Mouse (Mus musculus): ENCODE results near the gene Sdc4. TPM values are rescaled to one million over a fixed set of nuclear protein-coding genes. Genes with fewer than 3 reads are reported as not detected.

Sdc4 gene
- 14.1 to 26.0 TPM (median 16.6 TPM) in 3 replicates for total RNA-seq (2017)

DNA sequence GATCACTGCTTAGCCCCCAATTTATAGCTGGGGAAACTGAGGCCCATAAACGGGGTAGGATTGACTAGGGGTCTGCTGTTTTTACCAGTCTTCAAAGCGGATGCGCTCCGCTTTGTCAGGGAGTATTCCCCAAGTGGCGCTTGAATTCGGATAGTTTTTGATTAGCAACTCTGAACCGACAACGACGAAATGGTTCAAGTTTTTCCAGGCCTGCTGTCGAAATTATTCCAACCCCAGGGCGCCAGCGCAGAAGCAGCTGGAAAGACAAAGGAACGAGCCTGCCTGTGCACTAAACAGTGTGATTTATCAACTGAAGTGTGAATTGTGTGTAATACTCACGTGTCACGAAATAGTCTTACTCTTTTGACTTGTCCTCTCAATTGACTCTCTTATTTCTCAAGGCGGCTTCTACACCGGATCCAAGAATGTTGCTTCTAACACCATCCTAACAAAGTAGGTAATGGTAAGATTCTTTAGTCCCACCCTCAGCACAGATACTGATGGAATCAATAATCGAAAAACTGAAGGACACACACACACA lies at the start of gene Sdc4:
Gene Sdc4, minus strand, starts transcription at position 428 of the 541 bp plus-strand sequence.
- ATAC-seq (replicated peaks; ENCODE audit: insufficient number of reproducible peaks, low FRiP score, low TSS enrichment, poor library complexity, severe bottlenecking) = no peak

DNA sequence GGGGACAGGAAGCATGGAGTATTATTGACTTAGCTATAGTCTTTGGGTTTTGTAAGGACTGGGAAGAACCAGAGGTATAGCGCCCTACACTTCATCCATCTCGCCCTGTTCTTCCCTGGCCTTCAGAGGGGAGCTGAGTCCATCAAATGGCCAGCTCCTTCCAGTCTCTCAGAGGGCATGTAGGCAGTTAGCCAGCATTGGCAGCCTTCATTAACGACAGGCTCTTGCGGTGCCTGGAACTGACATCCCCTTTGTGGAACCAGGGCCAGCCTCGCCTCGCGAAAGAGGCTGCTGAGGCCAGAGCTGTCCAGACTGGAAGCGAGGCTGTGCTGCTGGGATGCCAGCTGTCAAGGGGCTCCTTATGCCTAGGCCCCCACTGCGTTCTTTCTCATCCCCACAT lies 44.1 kb upstream of the Sdc4 start:
- no peak for ATAC-seq (replicated peaks; ENCODE audit: insufficient number of reproducible peaks, low FRiP score, low TSS enrichment, poor library complexity, severe bottlenecking)

DNA sequence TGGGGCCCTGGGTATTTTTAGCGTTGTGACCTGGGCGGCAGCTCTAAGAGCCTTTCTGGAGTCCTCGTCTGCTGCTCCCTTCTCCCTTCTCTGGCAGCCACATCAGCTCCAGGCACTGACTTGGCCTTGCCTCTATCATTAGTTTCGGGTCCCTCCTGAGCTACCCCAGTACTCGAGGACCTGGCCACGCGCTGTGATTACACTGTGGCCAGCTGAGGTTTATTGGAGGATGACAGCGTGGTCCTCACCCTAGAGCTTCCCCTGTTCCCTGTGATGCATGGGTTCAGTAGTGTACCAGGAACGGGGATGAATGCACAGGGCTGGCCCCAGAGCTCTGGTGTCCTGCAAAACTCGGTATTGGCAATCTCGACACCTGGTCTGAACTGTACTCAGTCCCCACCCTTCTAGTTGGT lies 43.4 kb upstream of the Sdc4 start:
- no peak for ATAC-seq (replicated peaks; ENCODE audit: insufficient number of reproducible peaks, low FRiP score, low TSS enrichment, poor library complexity, severe bottlenecking)

DNA sequence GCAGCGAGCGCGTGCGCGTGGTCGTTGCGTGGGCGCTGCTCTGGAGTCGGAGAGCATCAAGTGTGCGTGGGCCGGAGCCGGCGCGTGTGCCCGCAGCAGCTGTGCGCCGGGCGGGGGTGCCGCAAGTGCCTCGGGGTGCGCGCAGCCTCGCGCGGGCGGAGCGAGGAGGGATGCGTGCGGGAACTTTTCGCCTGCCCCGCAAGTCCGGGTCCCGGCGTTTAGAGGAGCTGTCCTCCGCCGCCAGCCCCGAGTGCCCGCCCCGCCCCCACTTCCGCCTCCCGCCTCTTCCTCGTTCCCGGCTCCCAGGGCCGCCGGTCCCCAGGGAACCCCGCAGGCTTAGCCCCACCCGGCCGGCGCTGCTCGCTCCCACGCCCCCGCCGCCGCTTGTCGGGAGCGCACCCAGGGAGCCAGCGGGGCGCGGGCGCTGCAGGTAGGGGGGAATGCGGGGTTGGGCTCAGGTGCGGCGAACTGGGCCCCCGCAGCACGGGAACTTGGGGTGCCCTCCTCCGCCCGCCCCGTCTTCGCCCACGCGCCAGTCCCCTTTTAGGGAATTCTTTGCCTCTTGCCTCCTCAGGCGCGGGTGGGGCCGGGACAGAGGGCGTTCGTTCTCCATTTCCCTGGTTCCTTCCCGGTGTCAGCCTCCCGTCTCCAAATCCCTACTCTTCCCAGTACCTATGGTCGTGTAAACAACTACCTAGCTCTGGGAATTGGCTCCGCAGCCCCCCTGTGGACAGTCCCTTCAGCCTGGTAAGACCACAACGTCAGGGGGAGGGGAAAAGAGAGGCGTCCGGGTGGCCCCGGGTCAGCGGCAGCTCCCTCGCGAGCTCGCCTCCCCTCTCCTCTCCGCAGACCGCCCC lies 42.8 kb upstream of the Sdc4 start:
- ATAC-seq (replicated peaks; ENCODE audit: insufficient number of reproducible peaks, low FRiP score, low TSS enrichment, poor library complexity, severe bottlenecking) = no peak

DNA sequence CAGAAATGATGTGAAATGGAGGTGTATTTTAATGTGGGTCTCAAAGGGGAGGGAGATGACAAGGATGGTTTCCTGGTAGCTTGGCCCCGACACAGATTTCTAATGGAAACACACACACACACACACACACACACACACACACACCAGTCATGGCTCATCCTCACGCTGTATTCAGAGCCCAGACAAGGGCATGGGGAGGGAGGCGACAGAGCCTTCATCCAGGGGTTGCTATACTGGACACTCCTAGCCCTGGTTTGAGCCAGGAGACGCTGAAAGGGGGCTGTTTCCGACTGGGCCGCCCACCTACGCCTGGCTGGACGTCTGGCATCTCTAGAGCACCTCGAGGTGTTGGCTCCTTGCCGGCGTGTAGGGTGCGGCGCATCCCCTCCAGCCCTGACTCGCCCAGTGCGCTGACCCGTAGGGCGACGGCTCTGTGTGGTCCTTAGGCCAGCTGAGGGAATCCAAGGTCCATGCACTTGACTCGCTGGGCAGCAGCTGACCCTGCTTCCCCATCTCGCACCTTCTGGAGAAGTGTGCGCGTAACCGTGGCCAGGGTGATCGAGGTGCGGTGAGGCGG lies 42.1 kb upstream of the Sdc4 start, which contains the start of gene Dbndd2:
Gene Dbndd2, plus strand, starts transcription at position 426 of the 577 bp plus-strand sequence.
- ATAC-seq (replicated peaks; ENCODE audit: insufficient number of reproducible peaks, low FRiP score, low TSS enrichment, poor library complexity, severe bottlenecking) = 0 out of 2 replicates have a peak, but pooled peaks have one; percentile 17

DNA sequence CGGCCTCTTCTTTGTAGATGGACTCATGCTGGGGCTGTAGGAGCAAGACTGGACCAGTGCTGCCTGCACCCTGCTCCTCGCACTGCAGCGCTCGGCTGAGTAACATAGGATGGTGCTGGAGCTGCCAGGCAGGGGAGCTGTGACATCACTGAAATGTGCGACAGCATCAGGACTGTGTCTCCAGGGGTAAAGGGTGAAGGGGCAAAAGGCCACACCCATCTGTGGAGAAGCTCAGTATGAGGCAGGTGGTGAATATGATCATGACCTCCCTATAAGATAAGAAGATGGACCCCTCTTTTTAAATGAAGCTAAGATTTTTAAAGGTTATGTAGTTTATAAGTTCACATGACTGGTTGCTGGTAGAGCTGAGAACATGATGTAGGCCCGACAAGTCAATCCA lies 29.9 kb upstream of the Sdc4 start, which contains the start of gene Trp53tg5:
Gene Trp53tg5, minus strand, starts transcription at position 101 of the 400 bp plus-strand sequence.
- ATAC-seq (replicated peaks; ENCODE audit: insufficient number of reproducible peaks, low FRiP score, low TSS enrichment, poor library complexity, severe bottlenecking) = no peak

DNA sequence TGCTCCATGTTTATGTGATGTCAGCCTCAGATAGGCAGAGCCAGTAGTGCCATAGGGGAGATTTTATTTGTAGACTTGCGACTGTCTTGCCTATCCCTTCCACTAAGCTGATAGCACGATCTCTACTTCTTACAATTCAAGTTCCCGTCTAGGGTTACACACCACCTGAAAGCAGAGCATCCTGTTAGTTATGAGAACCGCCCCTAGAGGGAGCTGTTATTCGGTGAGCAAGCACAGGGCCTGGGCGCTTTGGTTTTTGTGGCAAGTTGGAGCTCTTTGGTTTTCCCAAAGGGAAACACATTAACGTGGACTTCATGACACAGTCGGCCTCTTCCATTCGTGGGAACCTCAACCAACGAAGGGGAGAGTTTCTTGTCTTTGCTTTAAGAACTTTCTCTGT lies 26.6 kb upstream of the Sdc4 start:
- peak; percentile 52; the same call in 1 of the 2 replicates for ATAC-seq (replicated peaks; ENCODE audit: insufficient number of reproducible peaks, low FRiP score, low TSS enrichment, poor library complexity, severe bottlenecking)

DNA sequence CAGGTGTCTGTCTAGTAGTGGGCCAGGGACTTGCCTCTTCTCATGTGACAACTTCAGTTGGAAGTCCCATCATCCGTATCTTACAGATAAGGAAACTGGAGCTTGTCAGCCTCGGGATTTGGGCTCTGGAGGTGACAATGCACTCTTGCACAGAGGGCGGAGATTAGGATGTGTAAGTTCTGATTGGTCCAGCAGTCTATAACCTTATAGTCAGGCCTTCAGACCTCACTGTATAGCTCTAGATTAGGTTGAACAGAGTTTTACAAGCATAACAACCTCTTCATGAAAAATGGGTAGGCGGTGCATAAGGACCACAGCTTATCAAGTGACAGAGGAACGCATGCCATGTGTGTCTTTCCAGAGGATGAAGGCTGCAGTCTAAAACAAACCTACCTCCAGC lies 23.1 kb upstream of the Sdc4 start:
- ATAC-seq (replicated peaks; ENCODE audit: insufficient number of reproducible peaks, low FRiP score, low TSS enrichment, poor library complexity, severe bottlenecking) = no peak

DNA sequence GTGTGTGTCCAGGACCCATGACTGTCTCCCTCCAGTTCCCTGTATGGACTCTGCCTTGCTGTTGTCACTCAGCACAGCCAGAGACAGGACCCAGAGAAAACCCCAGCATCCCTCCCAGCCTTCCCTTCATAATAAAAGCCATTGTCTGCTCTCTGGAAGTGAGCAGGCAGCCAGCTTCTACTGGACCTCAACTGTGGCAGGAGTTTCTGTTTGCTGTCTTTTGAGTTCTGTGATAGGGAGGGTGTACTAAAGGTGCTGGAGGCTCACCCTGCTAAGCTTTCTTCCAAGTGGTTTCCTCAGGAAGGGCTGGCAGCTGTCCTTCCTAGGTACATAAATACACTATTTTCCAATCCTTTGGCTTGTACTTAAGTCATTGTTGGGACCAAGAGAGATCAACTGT lies 21.5 kb upstream of the Sdc4 start:
- ATAC-seq (replicated peaks; ENCODE audit: insufficient number of reproducible peaks, low FRiP score, low TSS enrichment, poor library complexity, severe bottlenecking) = no peak

DNA sequence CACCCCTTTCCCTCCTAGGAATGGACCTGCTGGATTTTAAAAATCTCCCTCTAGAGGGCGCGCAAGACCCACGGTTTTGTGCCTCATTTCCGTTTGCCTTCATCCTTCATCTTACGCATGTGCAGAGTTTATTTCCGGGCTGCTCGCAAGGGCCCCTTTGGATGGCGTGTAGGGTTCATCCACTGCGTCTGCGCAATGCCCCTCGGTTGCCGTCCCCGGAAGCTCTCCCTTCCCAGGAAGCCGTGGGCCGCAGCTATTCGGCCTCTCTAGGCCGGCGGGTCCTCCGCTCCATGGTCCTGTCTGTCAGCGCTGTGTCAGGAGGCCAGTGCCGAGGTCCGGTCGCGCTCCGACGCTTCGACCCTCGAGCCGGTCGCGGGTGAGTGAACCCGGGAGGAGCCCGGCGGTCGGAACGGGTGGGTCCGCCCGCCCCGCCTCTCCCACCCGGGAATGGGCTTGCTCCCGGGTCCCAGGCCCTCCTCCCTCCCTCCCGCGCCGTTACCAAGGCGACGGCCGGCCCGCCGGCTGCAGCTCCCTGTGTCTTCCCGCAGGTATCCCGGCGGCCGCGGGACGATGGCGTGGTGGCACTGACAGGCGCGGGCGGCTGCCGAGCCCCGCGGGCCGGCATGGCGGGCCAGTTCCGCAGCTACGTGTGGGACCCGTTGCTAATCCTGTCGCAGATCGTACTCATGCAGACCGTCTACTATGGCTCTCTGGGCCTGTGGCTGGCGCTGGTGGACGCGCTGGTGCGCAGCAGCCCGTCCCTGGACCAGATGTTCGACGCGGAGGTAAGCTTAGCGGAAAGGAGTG lies 17.3 kb upstream of the Sdc4 start, which contains the start of gene Gm20458:
Gene Gm20458, plus strand, starts transcription at position 223 of the 807 bp plus-strand sequence.
- peak; percentile 98 for ATAC-seq (replicated peaks; ENCODE audit: insufficient number of reproducible peaks, low FRiP score, low TSS enrichment, poor library complexity, severe bottlenecking)

DNA sequence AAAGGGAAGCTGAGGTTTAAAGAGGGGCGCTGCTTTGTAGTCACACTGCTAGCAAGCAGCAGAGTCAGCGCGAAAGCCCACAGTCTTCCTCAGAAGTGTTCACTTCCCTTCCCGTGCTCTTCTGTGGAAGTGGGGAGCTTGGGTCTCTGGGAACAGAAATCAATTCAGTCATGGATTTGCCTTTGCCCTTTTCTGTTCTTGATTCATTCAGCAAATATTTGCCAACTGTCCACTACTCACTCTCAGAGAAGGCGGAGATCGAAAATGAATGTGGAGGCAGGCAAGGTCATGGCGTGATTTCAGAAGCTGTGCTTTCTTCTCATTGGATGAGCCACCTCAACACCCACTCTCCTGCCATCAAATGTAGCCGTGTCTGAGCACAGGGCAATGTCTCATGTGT lies 14.8 kb upstream of the Sdc4 start:
- ATAC-seq (replicated peaks; ENCODE audit: insufficient number of reproducible peaks, low FRiP score, low TSS enrichment, poor library complexity, severe bottlenecking) = no peak

DNA sequence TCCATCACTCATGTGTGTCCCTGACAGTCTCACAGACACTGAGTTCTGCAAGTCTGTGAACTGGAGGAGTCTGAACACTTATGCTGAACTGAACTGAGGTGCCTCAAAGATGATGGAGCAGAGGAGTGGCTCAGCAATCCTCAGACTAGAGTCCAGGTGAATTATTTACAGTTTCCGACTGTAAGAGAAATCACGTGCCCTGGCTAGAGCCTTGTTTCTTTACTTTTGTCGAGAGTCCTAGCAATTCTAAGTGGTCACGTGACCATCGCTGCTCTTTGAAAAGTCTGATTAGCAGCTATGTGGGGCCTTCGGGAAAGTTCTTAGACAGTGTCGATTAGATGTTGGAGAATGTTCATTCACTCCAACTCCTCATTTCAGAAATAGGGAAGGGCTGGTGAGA lies 14.3 kb upstream of the Sdc4 start:
- no peak for ATAC-seq (replicated peaks; ENCODE audit: insufficient number of reproducible peaks, low FRiP score, low TSS enrichment, poor library complexity, severe bottlenecking)

DNA sequence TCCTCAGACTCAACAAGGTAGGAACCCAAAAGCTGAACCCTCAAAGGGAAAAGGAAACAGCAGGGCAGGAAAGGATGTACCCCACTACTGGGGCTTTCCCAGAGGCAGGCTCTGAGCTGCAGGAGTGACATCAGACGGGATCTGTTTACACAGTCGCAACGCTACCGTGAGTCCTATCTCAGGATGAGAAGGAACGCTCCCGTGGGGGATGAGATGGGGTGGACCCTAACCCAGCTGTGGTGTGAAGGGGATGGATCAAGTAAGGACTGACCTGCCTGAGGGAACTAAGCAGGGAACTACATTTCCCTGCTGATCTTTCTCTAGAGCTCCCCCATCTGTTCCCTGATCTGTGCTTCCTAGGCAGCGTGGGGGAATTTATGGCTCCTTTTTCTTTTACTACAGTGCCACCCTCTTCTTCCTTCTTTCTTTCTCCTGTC lies 13.2 kb upstream of the Sdc4 start, which contains the start of gene Sys1:
Gene Sys1, plus strand, starts transcription at position 101 of the 437 bp plus-strand sequence.
- no peak for ATAC-seq (replicated peaks; ENCODE audit: insufficient number of reproducible peaks, low FRiP score, low TSS enrichment, poor library complexity, severe bottlenecking)

DNA sequence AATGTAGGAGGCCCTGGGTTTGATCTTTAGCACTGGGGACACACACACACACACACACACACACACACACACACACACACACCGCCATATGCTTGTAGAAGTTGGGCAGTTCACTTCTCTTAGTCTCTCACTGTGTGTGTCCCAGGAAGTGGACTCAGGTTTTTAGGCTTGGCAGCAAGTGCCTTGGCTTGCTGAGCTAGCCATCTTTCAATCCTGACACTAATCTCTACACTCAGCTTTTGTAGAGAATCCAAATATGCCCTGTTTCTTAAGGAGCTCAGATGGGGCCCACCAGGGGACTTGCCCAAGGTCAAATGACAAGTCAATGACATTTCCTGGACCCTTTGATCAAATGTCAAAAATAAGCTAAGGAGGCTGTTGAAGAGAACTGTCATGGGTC lies 12.7 kb upstream of the Sdc4 start:
- ATAC-seq (replicated peaks; ENCODE audit: insufficient number of reproducible peaks, low FRiP score, low TSS enrichment, poor library complexity, severe bottlenecking) = no peak

DNA sequence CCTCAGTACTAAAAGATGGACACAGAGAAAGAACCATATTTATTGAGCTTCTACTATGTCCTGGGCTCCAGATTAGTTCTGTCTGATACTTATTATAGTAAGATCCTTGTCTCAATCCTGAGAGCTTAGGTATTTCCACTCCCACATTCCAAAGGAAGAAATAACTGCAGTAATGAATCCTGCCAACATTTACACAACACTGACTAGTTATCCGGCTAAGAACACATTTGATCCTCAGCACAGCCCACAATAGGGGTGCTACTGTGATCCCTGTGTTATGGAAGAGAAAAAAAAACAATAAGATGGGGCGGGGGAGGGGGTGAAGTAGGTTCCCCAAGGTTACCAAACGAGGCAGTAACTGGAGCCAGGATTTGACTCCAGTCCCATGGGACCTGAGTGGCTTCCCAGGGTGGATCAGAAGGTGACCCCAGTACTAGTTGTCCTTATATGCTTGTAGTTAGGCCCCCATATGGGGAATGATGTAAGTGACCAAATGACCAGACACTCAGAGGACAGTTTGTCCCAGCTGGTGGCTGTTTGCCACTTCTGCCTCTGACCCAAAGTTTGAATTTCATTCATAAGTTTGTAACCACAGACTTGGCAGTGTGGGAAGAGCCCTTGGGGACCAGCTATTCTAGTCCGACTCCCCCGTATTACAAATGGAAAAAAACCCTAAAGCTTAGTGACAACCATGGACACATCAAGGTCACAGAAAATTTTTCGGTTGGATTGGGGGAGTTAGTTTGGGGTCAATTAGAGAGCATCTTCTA lies 11.9 kb upstream of the Sdc4 start:
- ATAC-seq (replicated peaks; ENCODE audit: insufficient number of reproducible peaks, low FRiP score, low TSS enrichment, poor library complexity, severe bottlenecking) = no peak

DNA sequence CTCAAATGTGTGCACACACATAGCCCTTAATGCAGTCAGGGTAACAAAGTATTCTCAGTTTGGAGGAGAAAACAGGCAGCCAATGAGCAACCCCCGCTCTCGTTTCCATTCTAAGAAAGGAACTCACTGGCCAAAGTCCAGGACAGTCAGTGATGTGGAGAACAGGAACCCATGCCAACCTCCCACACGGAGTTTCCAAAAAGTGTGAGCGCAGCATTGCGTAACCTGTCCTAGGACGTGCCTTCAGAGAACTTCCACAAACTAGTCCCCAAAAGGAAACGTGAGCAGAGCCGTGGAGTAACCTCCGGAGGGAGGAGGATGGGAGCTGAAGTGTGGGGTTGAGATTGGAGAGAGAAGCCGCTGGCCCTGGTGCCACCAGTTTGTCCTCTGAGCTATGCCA lies 11.2 kb upstream of the Sdc4 start:
- peak; percentile 52 for ATAC-seq (replicated peaks; ENCODE audit: insufficient number of reproducible peaks, low FRiP score, low TSS enrichment, poor library complexity, severe bottlenecking)

DNA sequence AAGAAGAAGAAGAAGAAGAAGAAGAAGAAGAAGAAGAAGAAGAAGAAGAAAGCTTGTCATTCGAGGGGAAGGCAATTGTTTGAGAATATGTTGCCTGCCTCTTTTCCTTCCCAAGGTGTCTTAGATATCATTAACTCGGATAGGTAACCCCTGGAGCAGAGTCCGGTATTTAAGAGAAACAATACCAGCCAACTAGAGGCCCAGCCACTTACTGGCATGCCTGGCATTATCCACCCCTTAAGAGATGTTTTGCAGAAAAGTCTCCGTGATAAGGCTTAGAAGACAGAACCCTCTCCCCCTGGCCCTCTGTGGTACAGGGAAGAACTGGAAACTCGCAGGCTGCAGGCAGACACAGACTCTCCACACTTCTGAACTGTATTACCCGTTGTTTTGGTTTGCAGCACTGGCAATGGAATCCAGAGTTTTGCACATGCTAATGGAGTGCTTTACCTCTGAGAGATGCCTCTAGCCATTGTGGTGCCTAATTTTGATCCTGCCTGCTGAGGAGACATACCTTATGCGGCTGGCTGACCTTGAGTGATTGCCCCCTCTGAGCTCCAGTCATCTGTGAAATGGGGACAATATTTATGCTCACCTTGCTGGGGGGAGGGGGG lies 10.3 kb upstream of the Sdc4 start:
- no peak for ATAC-seq (replicated peaks; ENCODE audit: insufficient number of reproducible peaks, low FRiP score, low TSS enrichment, poor library complexity, severe bottlenecking)
